Mouse (Mus musculus) embryonic facial prominence, embryonic 14.5 days (tissue): ENCODE measurements around the gene Jak3. TPM values are rescaled to one million over a fixed set of nuclear protein-coding genes. Genes with fewer than 3 reads are reported as not detected.
A peak's percentile ranks its signal among the peaks of the same experiment; 100 is the strongest.

Source experiments
- ATAC-seq: fragments of 200-750 bp; cut with Nextera tagmentation; 2 replicates; pipeline ENCODE4 v1.8.0; 2017; ENCODE audit warnings: low read depth, moderate number of reproducible peaks, moderate TSS enrichment
- DNase-seq: peaks from one replicate; pipeline ENCODE4 v3.0.0-alpha.2; 2015; ENCODE audit warnings: low spot score
- H3K27ac ChIP-seq: fragments of 300-500 bp; sonication (generic); replicated peaks from 2 replicates; pipeline ENCODE4 v1.5.1; 2014; ENCODE audit warnings: low read depth, mild to moderate bottlenecking, low read length, moderate library complexity
- H3K27me3 ChIP-seq: fragments of 300-500 bp; sonication (generic); replicated peaks from 2 replicates; pipeline ENCODE4 v1.6.1; 2014; ENCODE audit warnings: low read length; ENCODE audit not compliant: control insufficient read depth, insufficient read depth
- H3K36me3 ChIP-seq: fragments of 300-500 bp; sonication (generic); 2 replicates; pipeline ENCODE4 v1.6.1; 2014; ENCODE audit warnings: low read length, mixed read lengths; ENCODE audit not compliant: control insufficient read depth, insufficient read depth
- H3K4me1 ChIP-seq: fragments of 300-500 bp; sonication (generic); 2 replicates; pipeline ENCODE4 v1.6.1; 2014; ENCODE audit warnings: antibody characterized with exemption, low read length; ENCODE audit not compliant: control insufficient read depth, insufficient read depth
- H3K4me2 ChIP-seq: fragments of 300-500 bp; sonication (generic); 2 replicates; pipeline ENCODE4 v1.6.1; 2014; ENCODE audit warnings: low read depth, mild to moderate bottlenecking, low read length, moderate library complexity, mixed read lengths
- H3K4me3 ChIP-seq: fragments of 300-500 bp; sonication (generic); 2 replicates; pipeline ENCODE4 v1.5.1; 2014; ENCODE audit warnings: low read depth, mild to moderate bottlenecking, low read length
- H3K9ac ChIP-seq: fragments of 300-500 bp; sonication (generic); 2 replicates; pipeline ENCODE4 v1.6.1; 2014; ENCODE audit warnings: low read depth, mild to moderate bottlenecking, low read length, moderate library complexity, mixed read lengths
- H3K9me3 ChIP-seq: fragments of 300-500 bp; sonication (generic); 2 replicates; pipeline ENCODE4 v1.6.1; 2016; ENCODE audit warnings: low read length; ENCODE audit not compliant: control insufficient read depth
- WGBS: fragments of 180-500 bp; shearing (Covaris S2); extraction: QIAGEN DNeasy Blood & Tissue Kit; methylation state at CpG from one replicate; pipeline ENCODE4 v1.1.7; 2014; 5-methylcytosine and 5-hydroxymethylcytosine counted together
- polyA plus RNA-seq: library from polyadenylated mRNA; unstranded; fragments of >200 nt; fragmentation: Nextera tagmentation; extraction: Ambion mirVana; gene quantifications from 2 replicates; pipeline ENCODE4 v1.2.1, GENCODE M21; 2014

Jak3 gene
- polyA plus RNA-seq, 1 experiment from 2014 or later, result 5.2 TPM

- Histone ChIP-seq H3K27me3 (peaks cover 71% of the 10 kb centered on the region), H3K27ac (no peak overlapping the region), H3K9ac (no peak overlapping the region), H3K4me3 (no peak overlapping the region), H3K4me1 (0 out of 2 replicates have a peak, but pooled peaks cover 4% of the 10 kb centered on the region), H3K36me3 (no peaks in the 10 kb centered on the region), H3K4me2 (no peak overlapping the region), H3K9me3 (no peaks in the 10 kb centered on the region)
- ATAC-seq (no peak), DNase-seq (no peak)
- 63% methylated on average over 4 of the region's 4 CpGs for WGBS
Measured at GRCm38 (mm10) chr8:71678216-71678615, 2.1 kb downstream of the Jak3 start.

- H3K27me3 ChIP-seq, result peaks cover 80% of the 10 kb centered on the region
- H3K36me3 ChIP-seq, result no peaks in the 10 kb centered on the region
- no peak overlapping the region for H3K27ac ChIP-seq
- H3K9ac ChIP-seq, result peak overlapping the region; percentile 19; the same call in 1 of the 2 replicates
- ATAC-seq, result no peak
- H3K4me1 ChIP-seq, result 0 out of 2 replicates have a peak, but pooled peaks cover 4% of the 10 kb centered on the region
- peak overlapping the region; percentile 54 for H3K4me2 ChIP-seq
- no peaks in the 10 kb centered on the region for H3K9me3 ChIP-seq
- peak overlapping the region; percentile 26 for H3K4me3 ChIP-seq
- WGBS, result 23% methylated on average over 15 of the region's 16 CpGs
- DNase-seq, result no peak
Measured at GRCm38 (mm10) chr8:71679116-71679515, 3.0 kb downstream of the Jak3 start.

GRCm38 (mm10) chr8:71679550-71680168, 3.6 kb downstream of the Jak3 start:
- peak overlapping the region; percentile 54 for H3K4me2 ChIP-seq
- peak overlapping the region; percentile 19; the same call in 1 of the 2 replicates for H3K9ac ChIP-seq
- peaks cover 86% of the 10 kb centered on the region for H3K27me3 ChIP-seq
- 14% methylated on average over 44 of the region's 46 CpGs for WGBS
- no peaks in the 10 kb centered on the region for H3K36me3 ChIP-seq
- 0 out of 2 replicates have a peak, but pooled peaks cover 4% of the 10 kb centered on the region for H3K4me1 ChIP-seq
- no peak for DNase-seq
- ATAC-seq, result no peak
- peak overlapping the region; percentile 26 for H3K4me3 ChIP-seq
- H3K9me3 ChIP-seq, result no peaks in the 10 kb centered on the region
- no peak overlapping the region for H3K27ac ChIP-seq

- Histone ChIP-seq H3K27me3 (peaks cover 90% of the 10 kb centered on the region), H3K27ac (no peak overlapping the region), H3K4me2 (no peak overlapping the region), H3K4me3 (no peak overlapping the region), H3K9me3 (no peaks in the 10 kb centered on the region), H3K36me3 (no peaks in the 10 kb centered on the region), H3K9ac (no peak overlapping the region), H3K4me1 (0 out of 2 replicates have a peak, but pooled peaks cover 4% of the 10 kb centered on the region)
- ATAC-seq, result no peak
- 9% methylated on average over 21 of the region's 21 CpGs for WGBS
- DNase-seq, result no peak
Measured at GRCm38 (mm10) chr8:71680471-71680870, 4.4 kb downstream of the Jak3 start.

GRCm38 (mm10) chr8:71681369-71681915, 5.3 kb downstream of the Jak3 start:
- Histone ChIP-seq H3K4me1 (peaks cover 10% of the 10 kb centered on the region), H3K4me3 (no peak overlapping the region), H3K9me3 (no peaks in the 10 kb centered on the region), H3K9ac (no peak overlapping the region), H3K27ac (no peak overlapping the region), H3K36me3 (no peaks in the 10 kb centered on the region), H3K4me2 (no peak overlapping the region), H3K27me3 (peaks cover 97% of the 10 kb centered on the region)
- ATAC-seq (no peak), DNase-seq (no peak)
- WGBS, result 6% methylated on average over 17 of the region's 18 CpGs

GRCm38 (mm10) chr8:71682832-71683231, 6.7 kb downstream of the Jak3 start:
- Histone ChIP-seq H3K27me3 (peaks cover 100% of the 10 kb centered on the region), H3K9ac (no peak overlapping the region), H3K36me3 (no peaks in the 10 kb centered on the region), H3K4me3 (no peak overlapping the region), H3K9me3 (no peaks in the 10 kb centered on the region), H3K27ac (no peak overlapping the region), H3K4me1 (peaks cover 11% of the 10 kb centered on the region), H3K4me2 (no peak overlapping the region)
- 70% methylated on average over 12 of the region's 12 CpGs for WGBS
- DNase-seq (no peak), ATAC-seq (no peak)

GRCm38 (mm10) chr8:71684701-71685100, 8.6 kb downstream of the Jak3 start:
- H3K36me3 ChIP-seq, result no peaks in the 10 kb centered on the region
- no peaks in the 10 kb centered on the region for H3K9me3 ChIP-seq
- H3K9ac ChIP-seq, result no peak overlapping the region
- H3K4me2 ChIP-seq, result no peak overlapping the region
- H3K4me3 ChIP-seq, result no peak overlapping the region
- ATAC-seq, result no peak
- DNase-seq, result no peak
- no peak overlapping the region for H3K27ac ChIP-seq
- peaks cover 100% of the 10 kb centered on the region for H3K27me3 ChIP-seq
- peaks cover 8% of the 10 kb centered on the region for H3K4me1 ChIP-seq
- WGBS, result 22% methylated on average over 10 of the region's 10 CpGs

- WGBS, result 6% methylated on average over 26 of the region's 29 CpGs
- H3K9me3 ChIP-seq, result no peaks in the 10 kb centered on the region
- H3K27me3 ChIP-seq, result peaks cover 100% of the 10 kb centered on the region
- H3K4me3 ChIP-seq, result peak overlapping the region; percentile 26
- H3K27ac ChIP-seq, result no peak overlapping the region
- ATAC-seq, result no peak
- H3K4me2 ChIP-seq, result peak overlapping the region; percentile 48
- H3K4me1 ChIP-seq, result peaks cover 8% of the 10 kb centered on the region
- H3K36me3 ChIP-seq, result no peaks in the 10 kb centered on the region
- no peak overlapping the region for H3K9ac ChIP-seq
- no peak for DNase-seq
Measured at GRCm38 (mm10) chr8:71685573-71685972, 9.5 kb downstream of the Jak3 start.
